Mouse (Mus musculus) E14TG2a.4 (cell line): ENCODE results near the gene Spert.

Experiments
- CTCF ChIP-seq: conservative IDR thresholded peaks from 2 replicates; pipeline ENCODE4 v1.5.1; 2014; ENCODE audit warnings: low read length
- NANOG ChIP-seq: IDR thresholded peaks from 2 replicates; pipeline ENCODE4 v1.6.1; 2014; ENCODE audit warnings: borderline replicate concordance, low read length, mixed read lengths
- POU5F1 ChIP-seq: IDR thresholded peaks from 2 replicates; pipeline ENCODE4 v1.6.1; 2014; ENCODE audit warnings: low read length, borderline replicate concordance

GRCm38 (mm10) chr14:75566303-75566702 is 26.6 kb downstream of the Spert start:
- no peak for TF ChIP-seq CTCF
- TF ChIP-seq POU5F1 = no peak
- no peak for TF ChIP-seq NANOG
